Mouse (Mus musculus): ENCODE measurements around the gene C2cd3. TPM values are rescaled to one million over a fixed set of nuclear protein-coding genes. Genes with fewer than 3 reads are reported as not detected.

Gene C2cd3
- total and polyA plus RNA-seq, 2 experiments from 2014 or later, result 8.1 to 26.6 TPM

DNA sequence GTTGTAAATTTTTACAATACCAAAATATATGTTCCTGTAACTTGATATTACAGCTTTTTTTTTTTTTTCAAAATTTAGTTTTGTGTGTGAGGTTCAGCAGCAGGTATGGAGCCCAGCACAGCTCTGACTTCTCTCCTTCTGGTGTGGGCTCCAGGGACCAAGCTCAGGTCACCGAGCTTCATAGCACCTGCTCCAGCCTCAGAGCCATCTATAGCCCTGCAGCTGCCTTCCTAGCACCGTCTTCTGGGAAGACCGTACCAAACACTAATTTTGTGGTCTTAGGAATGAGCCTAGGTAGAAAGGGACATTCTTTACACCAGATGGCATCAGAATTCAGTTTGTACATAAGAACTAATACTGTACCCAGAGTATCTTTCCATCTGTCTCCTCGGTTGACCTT is 36.7 kb downstream of the C2cd3 start:
- DNase-seq (ENCODE audit: low spot score) (no peak), ATAC-seq (ENCODE audit: low FRiP score) (no peak)
- no peak overlapping the region for H3K4me2 ChIP-seq (ENCODE audit: low read depth, low read length, poor library complexity, severe bottlenecking)
- H3K27me3 ChIP-seq (ENCODE audit: insufficient read depth, low read length), result no peaks in the 10 kb centered on the region
- H3K27ac ChIP-seq (ENCODE audit: low read depth, low read length), result no peak overlapping the region
- no peak overlapping the region for H3K9ac ChIP-seq (replicated peaks; ENCODE audit: low read length, poor library complexity, severe bottlenecking)
- H3K9me3 ChIP-seq (ENCODE audit: low read length), result no peaks in the 10 kb centered on the region
- H3K36me3 ChIP-seq (ENCODE audit: insufficient read depth, low read length), result peaks cover 44% of the 10 kb centered on the region
- no peaks in the 10 kb centered on the region for H3K4me1 ChIP-seq (ENCODE audit: insufficient read depth, low read length)
- H3K4me3 ChIP-seq (ENCODE audit: low read depth, low read length), result no peak overlapping the region
- WGBS, result 95% methylated on average over 4 of the region's 4 CpGs
- no peak for TF ChIP-seq CTCF (IDR thresholded peaks at IDR 0.05)

GRCm38 (mm10) chr7:100425795-100426194 is 53.8 kb downstream of the C2cd3 start:
- Histone ChIP-seq H3K9me3 (ENCODE audit: low read length) (no peaks in the 10 kb centered on the region), H3K4me1 (ENCODE audit: insufficient read depth, low read length) (no peaks in the 10 kb centered on the region), H3K9ac (replicated peaks; ENCODE audit: low read length, poor library complexity, severe bottlenecking) (no peak overlapping the region), H3K27ac (ENCODE audit: low read depth, low read length) (no peak overlapping the region), H3K4me2 (ENCODE audit: low read depth, low read length, poor library complexity, severe bottlenecking) (no peak overlapping the region), H3K27me3 (ENCODE audit: insufficient read depth, low read length) (no peaks in the 10 kb centered on the region), H3K36me3 (ENCODE audit: insufficient read depth, low read length) (peaks cover 47% of the 10 kb centered on the region), H3K4me3 (ENCODE audit: low read depth, low read length) (no peak overlapping the region)
- DNase-seq (ENCODE audit: low spot score), result no peak
- no peak for ATAC-seq (ENCODE audit: low FRiP score)
- TF ChIP-seq CTCF (IDR thresholded peaks at IDR 0.05), result no peak
- 70% methylated on average over 3 of the region's 3 CpGs for WGBS

DNA sequence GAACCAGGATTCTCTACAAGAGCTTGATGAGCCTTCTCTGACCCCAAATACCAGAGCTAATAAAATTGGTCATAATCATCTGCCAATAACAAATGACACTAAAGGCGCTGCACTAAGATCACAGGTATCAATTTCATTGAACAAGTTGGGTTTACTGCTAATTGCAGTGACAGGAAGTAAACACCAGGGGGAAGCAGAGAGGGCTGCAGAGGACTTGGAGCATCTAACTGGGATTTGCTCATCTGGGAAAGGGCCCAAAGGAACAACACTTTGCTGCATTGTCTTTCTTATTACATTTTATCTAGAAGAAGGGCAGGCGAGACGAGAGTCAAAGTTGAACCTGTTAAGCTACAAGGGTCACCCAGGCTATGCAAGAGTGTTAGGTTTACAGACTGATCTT is 57.1 kb downstream of the C2cd3 start:
- 62% methylated on average over 3 of the region's 3 CpGs for WGBS
- Histone ChIP-seq H3K36me3 (ENCODE audit: insufficient read depth, low read length) (peaks cover 68% of the 10 kb centered on the region), H3K4me3 (ENCODE audit: low read depth, low read length) (no peak overlapping the region), H3K9ac (replicated peaks; ENCODE audit: low read length, poor library complexity, severe bottlenecking) (no peak overlapping the region), H3K27me3 (ENCODE audit: insufficient read depth, low read length) (no peaks in the 10 kb centered on the region), H3K4me1 (ENCODE audit: insufficient read depth, low read length) (no peaks in the 10 kb centered on the region), H3K4me2 (ENCODE audit: low read depth, low read length, poor library complexity, severe bottlenecking) (no peak overlapping the region), H3K27ac (ENCODE audit: low read depth, low read length) (no peak overlapping the region), H3K9me3 (ENCODE audit: low read length) (no peaks in the 10 kb centered on the region)
- no peak for ATAC-seq (ENCODE audit: low FRiP score)
- peak; percentile 62 for DNase-seq (ENCODE audit: low spot score)
- peak; percentile 97 for TF ChIP-seq CTCF (IDR thresholded peaks at IDR 0.05)

- Histone ChIP-seq H3K4me3 (ENCODE audit: low read depth, low read length) (no peak overlapping the region), H3K27ac (ENCODE audit: low read depth, low read length) (no peak overlapping the region), H3K9me3 (ENCODE audit: low read length) (no peaks in the 10 kb centered on the region), H3K4me2 (ENCODE audit: low read depth, low read length, poor library complexity, severe bottlenecking) (no peak overlapping the region), H3K4me1 (ENCODE audit: insufficient read depth, low read length) (no peaks in the 10 kb centered on the region), H3K36me3 (ENCODE audit: insufficient read depth, low read length) (peaks cover 60% of the 10 kb centered on the region), H3K9ac (replicated peaks; ENCODE audit: low read length, poor library complexity, severe bottlenecking) (no peak overlapping the region), H3K27me3 (ENCODE audit: insufficient read depth, low read length) (no peaks in the 10 kb centered on the region)
- DNase-seq (ENCODE audit: low spot score) (no peak), ATAC-seq (ENCODE audit: low FRiP score) (no peak)
- no peak for TF ChIP-seq CTCF (IDR thresholded peaks at IDR 0.05)
- 89% methylated on average over 11 of the region's 11 CpGs for WGBS
Measured at GRCm38 (mm10) chr7:100429911-100430310, 57.9 kb downstream of the C2cd3 start.

DNA sequence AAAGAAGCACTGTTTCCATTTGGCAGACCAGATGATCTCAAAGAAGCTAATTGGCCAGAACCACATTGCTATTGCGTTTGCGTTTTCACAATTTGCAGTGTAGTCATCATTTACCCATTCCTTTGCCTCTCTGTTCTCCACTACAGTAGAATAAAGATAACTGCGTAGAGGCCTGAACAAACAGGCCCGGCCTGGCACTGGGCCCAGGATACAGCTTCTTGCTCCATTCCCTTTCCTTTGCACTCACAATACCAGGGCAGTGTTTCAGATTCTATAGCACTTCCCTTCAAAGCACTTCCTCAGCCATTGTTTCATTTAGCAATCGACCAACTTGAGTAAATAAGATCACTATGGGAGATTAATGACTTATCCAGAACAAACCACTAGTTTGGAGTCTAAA is 59.1 kb downstream of the C2cd3 start:
- ATAC-seq (ENCODE audit: low FRiP score) (no peak), DNase-seq (ENCODE audit: low spot score) (peak; percentile 9)
- Histone ChIP-seq H3K9ac (replicated peaks; ENCODE audit: low read length, poor library complexity, severe bottlenecking) (no peak overlapping the region), H3K36me3 (ENCODE audit: insufficient read depth, low read length) (peaks cover 55% of the 10 kb centered on the region), H3K27ac (ENCODE audit: low read depth, low read length) (no peak overlapping the region), H3K4me3 (ENCODE audit: low read depth, low read length) (no peak overlapping the region), H3K9me3 (ENCODE audit: low read length) (no peaks in the 10 kb centered on the region), H3K4me1 (ENCODE audit: insufficient read depth, low read length) (no peaks in the 10 kb centered on the region), H3K27me3 (ENCODE audit: insufficient read depth, low read length) (no peaks in the 10 kb centered on the region), H3K4me2 (ENCODE audit: low read depth, low read length, poor library complexity, severe bottlenecking) (no peak overlapping the region)
- 82% methylated on average over 5 of the region's 5 CpGs for WGBS
- TF ChIP-seq CTCF (IDR thresholded peaks at IDR 0.05), result no peak

DNA sequence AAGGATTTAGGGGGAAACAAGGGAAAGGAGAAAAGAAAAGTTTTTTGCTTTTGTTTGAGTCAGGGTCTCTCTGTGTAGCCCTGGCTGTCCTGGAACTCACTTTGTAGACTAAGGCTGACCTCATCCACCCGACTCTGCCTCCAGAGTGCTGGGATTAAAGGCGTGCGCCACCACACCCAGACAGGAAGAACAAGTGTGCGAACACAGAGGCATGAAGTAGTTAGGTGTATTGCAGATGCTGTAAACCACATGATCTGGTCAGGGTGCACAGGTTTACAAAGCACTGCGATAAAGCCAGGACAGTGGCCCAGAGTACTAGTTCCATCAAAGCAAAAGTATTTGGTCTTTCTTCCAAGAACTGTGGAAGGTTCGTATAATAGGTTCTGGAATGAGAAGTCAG is 61.3 kb downstream of the C2cd3 start:
- peaks cover 59% of the 10 kb centered on the region for H3K36me3 ChIP-seq (ENCODE audit: insufficient read depth, low read length)
- 96% methylated on average over 6 of the region's 6 CpGs for WGBS
- no peak for ATAC-seq (ENCODE audit: low FRiP score)

More for the DNA sequence above, 61.3 kb downstream of the C2cd3 start:
- Histone ChIP-seq H3K27ac (ENCODE audit: low read depth, low read length) (no peak overlapping the region), H3K4me1 (ENCODE audit: insufficient read depth, low read length) (no peaks in the 10 kb centered on the region), H3K9ac (replicated peaks; ENCODE audit: low read length, poor library complexity, severe bottlenecking) (no peak overlapping the region), H3K4me3 (ENCODE audit: low read depth, low read length) (no peak overlapping the region), H3K9me3 (ENCODE audit: low read length) (no peaks in the 10 kb centered on the region), H3K4me2 (ENCODE audit: low read depth, low read length, poor library complexity, severe bottlenecking) (no peak overlapping the region), H3K27me3 (ENCODE audit: insufficient read depth, low read length) (no peaks in the 10 kb centered on the region)
- DNase-seq (ENCODE audit: low spot score), result no peak
- TF ChIP-seq CTCF (IDR thresholded peaks at IDR 0.05), result no peak
